Mouse (Mus musculus) intestine, postnatal 0 days (tissue): Measurements from ENCODE around the gene Bcas3. TPM values are rescaled to one million over a fixed set of nuclear protein-coding genes. Genes with fewer than 3 reads are reported as not detected.

Experiments used
- ATAC-seq: fragments of 200-750 bp; cut with Nextera tagmentation; 2 replicates; pipeline ENCODE4 v1.8.0; 2017; ENCODE audit warnings: mild to moderate bottlenecking, moderate TSS enrichment, moderate library complexity
- H3K27ac ChIP-seq: fragments of 300-500 bp; sonication (generic); 2 replicates; pipeline ENCODE4 v1.5.1; 2014; ENCODE audit warnings: mild to moderate bottlenecking, low read depth, low read length, moderate library complexity
- H3K27me3 ChIP-seq: fragments of 300-500 bp; sonication (generic); replicated peaks from 2 replicates; pipeline ENCODE4 v1.6.1; 2014; ENCODE audit warnings: low read length, mixed read lengths; ENCODE audit not compliant: control insufficient read depth, insufficient read depth
- H3K36me3 ChIP-seq: fragments of 300-500 bp; sonication (generic); 2 replicates; pipeline ENCODE4 v1.6.1; 2014; ENCODE audit warnings: mild to moderate bottlenecking, moderate library complexity; ENCODE audit not compliant: control insufficient read depth, insufficient read depth
- H3K4me1 ChIP-seq: fragments of 300-500 bp; sonication (generic); replicated peaks from 2 replicates; pipeline ENCODE4 v1.6.1; 2014; ENCODE audit warnings: antibody characterized with exemption, low read length, mixed read lengths; ENCODE audit not compliant: control insufficient read depth, insufficient read depth
- H3K4me2 ChIP-seq: fragments of 300-500 bp; sonication (generic); replicated peaks from 2 replicates; pipeline ENCODE4 v1.6.1; 2014; ENCODE audit warnings: low read depth, mild to moderate bottlenecking, moderate library complexity
- H3K4me3 ChIP-seq: fragments of 300-500 bp; sonication (generic); 2 replicates; pipeline ENCODE4 v1.5.1; 2014; ENCODE audit warnings: low read depth, low read length
- H3K9ac ChIP-seq: fragments of 300-500 bp; sonication (generic); 2 replicates; pipeline ENCODE4 v1.6.1; 2014; ENCODE audit warnings: mild to moderate bottlenecking, low read depth, low read length
- H3K9me3 ChIP-seq: fragments of 300-500 bp; sonication (generic); 2 replicates; pipeline ENCODE4 v1.6.1; 2016; ENCODE audit warnings: mixed run types; ENCODE audit not compliant: control insufficient read depth
- CTCF ChIP-seq: sonication (generic); IDR thresholded peaks from 2 replicates; pipeline ENCODE4 v1.5.1; 2016; ENCODE audit warnings: low read depth, mild to moderate bottlenecking, control low read depth, antibody characterized with exemption, moderate library complexity
- WGBS: fragments of 180-500 bp; shearing (Covaris S2); extraction: QIAGEN DNeasy Blood & Tissue Kit; methylation state at CpG from one replicate; pipeline ENCODE4 v1.1.7; 2014; 5-methylcytosine and 5-hydroxymethylcytosine counted together
- polyA plus RNA-seq: library from polyadenylated mRNA; unstranded; fragments of >200 nt; fragmentation: Nextera tagmentation; extraction: Ambion mirVana; gene quantifications from 2 replicates; pipeline ENCODE4 v1.2.1, GENCODE M21; 2015

Gene Bcas3
- polyA plus RNA-seq, 1 experiment from 2014 or later, result 17.2 TPM

GRCm38 (mm10) chr11:85529531-85530285, 176.7 kb downstream of the Bcas3 start:
- no peak for TF ChIP-seq CTCF

GRCm38 (mm10) chr11:85540989-85541388, 188.0 kb downstream of the Bcas3 start:
- Histone ChIP-seq H3K36me3 (no peaks in the 10 kb centered on the region), H3K27ac (no peak overlapping the region), H3K27me3 (no peaks in the 10 kb centered on the region), H3K4me2 (no peak overlapping the region), H3K4me1 (no peaks in the 10 kb centered on the region), H3K4me3 (no peak overlapping the region), H3K9me3 (no peaks in the 10 kb centered on the region), H3K9ac (no peak overlapping the region)
- WGBS, result 89% methylated on average over 4 of the region's 4 CpGs
- no peak for TF ChIP-seq CTCF
- no peak for ATAC-seq

More at GRCm38 (mm10) chr11:85529531-85530285, 176.7 kb downstream of the Bcas3 start:
- Histone ChIP-seq H3K4me1 (0 out of 2 replicates have a peak, but pooled peaks cover 3% of the 10 kb centered on the region), H3K4me3 (no peak overlapping the region), H3K27me3 (no peaks in the 10 kb centered on the region), H3K9me3 (no peaks in the 10 kb centered on the region), H3K27ac (no peak overlapping the region), H3K9ac (no peak overlapping the region), H3K36me3 (no peaks in the 10 kb centered on the region), H3K4me2 (no peak overlapping the region)
- WGBS, result 60% methylated on average over 5 of the region's 5 CpGs
- no peak for ATAC-seq

- 86% methylated on average over 4 of the region's 4 CpGs for WGBS
Measured at GRCm38 (mm10) chr11:85543311-85543710, 190.3 kb downstream of the Bcas3 start.

GRCm38 (mm10) chr11:85545602-85546001, 192.6 kb downstream of the Bcas3 start:
- no peak overlapping the region for H3K9ac ChIP-seq
- H3K4me2 ChIP-seq, result no peak overlapping the region
- no peak for ATAC-seq
- no peak for TF ChIP-seq CTCF
- no peak overlapping the region for H3K27ac ChIP-seq
- WGBS, result 79% methylated on average over 5 of the region's 5 CpGs
- no peaks in the 10 kb centered on the region for H3K27me3 ChIP-seq
- H3K4me1 ChIP-seq, result no peaks in the 10 kb centered on the region
- H3K4me3 ChIP-seq, result no peak overlapping the region
- H3K36me3 ChIP-seq, result no peaks in the 10 kb centered on the region
- H3K9me3 ChIP-seq, result no peaks in the 10 kb centered on the region

More at GRCm38 (mm10) chr11:85543311-85543710, 190.3 kb downstream of the Bcas3 start:
- Histone ChIP-seq H3K27me3 (no peaks in the 10 kb centered on the region), H3K9ac (no peak overlapping the region), H3K4me3 (no peak overlapping the region), H3K4me2 (no peak overlapping the region), H3K9me3 (no peaks in the 10 kb centered on the region), H3K27ac (no peak overlapping the region), H3K4me1 (no peaks in the 10 kb centered on the region), H3K36me3 (no peaks in the 10 kb centered on the region)
- no peak for ATAC-seq
- TF ChIP-seq CTCF, result no peak

GRCm38 (mm10) chr11:85547966-85548365, 195.0 kb downstream of the Bcas3 start:
- no peak overlapping the region for H3K27ac ChIP-seq
- no peaks in the 10 kb centered on the region for H3K9me3 ChIP-seq
- no peak overlapping the region for H3K4me2 ChIP-seq
- no peak overlapping the region for H3K4me3 ChIP-seq
- 0 out of 2 replicates have a peak, but pooled peaks have one; percentile 6 for TF ChIP-seq CTCF
- ATAC-seq, result no peak
- no peaks in the 10 kb centered on the region for H3K36me3 ChIP-seq
- H3K9ac ChIP-seq, result no peak overlapping the region
- no peaks in the 10 kb centered on the region for H3K4me1 ChIP-seq
- 41% methylated on average over 6 of the region's 6 CpGs for WGBS
- H3K27me3 ChIP-seq, result no peaks in the 10 kb centered on the region

- Histone ChIP-seq H3K4me1 (no peaks in the 10 kb centered on the region), H3K4me3 (no peak overlapping the region), H3K9me3 (no peaks in the 10 kb centered on the region), H3K36me3 (no peaks in the 10 kb centered on the region), H3K9ac (no peak overlapping the region), H3K27ac (no peak overlapping the region), H3K4me2 (no peak overlapping the region), H3K27me3 (no peaks in the 10 kb centered on the region)
- ATAC-seq, result no peak
- 90% methylated on average over 3 of the region's 3 CpGs for WGBS
- TF ChIP-seq CTCF, result no peak
Measured at GRCm38 (mm10) chr11:85549651-85550050, 196.7 kb downstream of the Bcas3 start.
